Mouse (Mus musculus): ENCODE data around the gene Yjefn3.

Yjefn3 gene

DNA sequence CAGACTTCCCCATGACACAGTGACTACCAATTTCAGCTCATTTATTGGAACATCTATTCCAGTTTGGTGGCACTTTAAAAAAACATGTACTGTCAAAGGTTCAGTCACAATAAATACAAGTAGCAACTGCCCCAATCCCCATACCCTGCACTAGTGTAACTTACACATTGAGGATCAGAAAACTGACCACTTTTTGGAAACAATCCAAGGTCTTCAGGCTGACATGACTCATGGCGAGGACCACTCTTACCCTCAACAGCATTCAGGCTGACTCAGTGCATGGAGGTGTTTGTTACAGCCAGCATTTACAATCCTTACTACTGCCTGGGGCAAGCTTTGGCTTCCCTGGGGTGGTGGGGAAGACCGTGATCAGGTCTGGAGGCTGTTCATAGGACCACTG, 4.6 kb upstream of the Yjefn3 start:
- no peak for DNase-seq (ENCODE audit: low spot score)

DNA sequence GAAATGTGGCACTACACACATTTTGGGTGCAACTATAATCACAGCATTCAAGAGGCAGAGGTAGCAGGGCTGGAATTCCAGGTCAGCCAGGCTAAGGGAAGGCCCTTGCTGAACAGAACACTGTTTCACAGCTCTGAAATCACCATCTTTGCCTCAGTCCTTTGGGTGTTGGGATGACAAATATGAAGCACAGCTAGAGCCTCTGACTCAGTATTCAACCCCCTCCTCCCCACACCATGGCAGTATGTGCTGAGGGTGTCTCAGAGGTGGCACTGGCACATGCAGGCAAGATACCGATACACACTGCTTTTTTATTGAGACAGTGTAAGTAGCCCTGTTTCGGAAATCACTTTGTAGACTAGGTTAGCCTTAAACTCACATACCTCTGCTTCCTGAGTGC, 3.7 kb upstream of the Yjefn3 start:
- DNase-seq (ENCODE audit: low spot score), result no peak

DNA sequence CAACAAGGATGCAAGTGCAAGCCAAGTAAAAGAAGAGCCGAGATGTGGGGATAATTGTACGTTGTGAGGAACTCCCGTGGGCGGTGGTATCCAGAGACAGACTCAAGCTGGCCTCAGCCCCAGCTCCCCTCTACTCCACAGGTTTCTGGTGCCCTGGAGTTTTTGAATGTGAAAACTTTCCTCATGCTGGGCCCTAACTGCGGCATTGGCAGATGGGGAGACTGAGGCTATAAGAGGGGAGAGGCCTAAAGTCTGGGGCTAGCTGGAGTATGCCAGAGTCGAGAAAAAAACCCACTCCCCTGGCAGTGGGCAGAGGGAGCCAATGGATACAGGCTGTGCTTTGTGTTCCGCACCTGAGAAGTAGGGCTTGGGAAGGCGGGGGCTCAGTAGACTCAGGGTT, 1.6 kb upstream of the Yjefn3 start:
- DNase-seq (ENCODE audit: low spot score), result no peak

DNA sequence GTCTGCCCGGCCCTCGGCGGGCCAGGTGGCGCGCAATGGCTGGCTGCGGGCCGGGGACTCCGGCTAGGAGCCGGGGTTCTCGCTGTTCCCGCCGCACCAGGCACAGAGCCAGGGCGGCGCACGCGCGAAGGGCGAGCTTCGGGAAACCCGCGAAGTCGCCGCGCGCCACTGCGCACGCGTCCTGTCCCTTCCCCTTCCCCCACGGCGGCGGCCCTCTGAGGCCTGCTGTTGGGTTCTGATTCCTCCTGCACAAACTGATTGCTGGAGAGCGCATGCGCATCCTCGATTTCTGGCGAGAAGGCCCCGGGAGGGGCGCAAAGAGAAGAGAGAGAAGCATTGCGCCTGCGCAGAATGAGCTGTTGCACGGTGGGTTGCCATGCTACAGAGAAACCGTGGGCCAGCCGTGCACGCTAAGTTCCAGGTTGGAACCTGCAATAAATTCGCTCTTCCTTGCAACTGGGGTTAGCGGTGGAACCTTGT, 591 bp upstream of the Yjefn3 start:
- peak; percentile 100 for DNase-seq (ENCODE audit: low spot score)

DNA sequence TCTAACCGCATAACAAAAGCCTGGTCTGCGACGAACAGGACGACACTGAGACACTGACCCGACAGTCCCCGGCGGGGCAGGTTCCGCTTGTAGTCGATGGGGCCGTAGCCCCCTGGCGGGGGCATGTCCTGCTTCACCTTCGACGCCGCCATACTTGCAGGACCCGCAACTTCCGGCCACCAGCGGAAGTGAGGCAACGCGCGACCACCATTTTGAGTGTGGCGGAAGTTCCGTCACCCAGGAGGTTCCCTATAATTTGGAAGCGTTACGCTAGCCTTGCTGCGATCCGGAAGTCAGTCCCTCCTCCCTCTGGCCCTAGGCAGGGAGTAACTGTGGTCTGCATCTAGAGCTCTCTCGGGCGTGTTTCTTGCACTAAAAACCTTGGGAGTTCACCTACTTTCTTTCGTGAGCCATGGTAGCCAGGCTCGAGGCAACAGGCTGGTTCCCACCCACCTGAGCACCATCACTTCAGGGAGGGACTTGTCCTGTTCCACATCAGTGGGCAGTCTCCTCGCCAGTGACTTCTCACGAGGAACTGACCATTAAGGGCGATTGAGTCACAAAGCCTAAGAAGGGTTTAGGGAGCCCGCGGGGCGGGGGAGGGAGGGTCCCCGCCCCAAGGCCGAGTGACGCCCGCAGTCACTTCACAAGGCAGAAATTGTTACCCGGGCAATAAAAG, 889 bp downstream of the Yjefn3 start:
- peak; percentile 99 for DNase-seq (ENCODE audit: low spot score)

DNA sequence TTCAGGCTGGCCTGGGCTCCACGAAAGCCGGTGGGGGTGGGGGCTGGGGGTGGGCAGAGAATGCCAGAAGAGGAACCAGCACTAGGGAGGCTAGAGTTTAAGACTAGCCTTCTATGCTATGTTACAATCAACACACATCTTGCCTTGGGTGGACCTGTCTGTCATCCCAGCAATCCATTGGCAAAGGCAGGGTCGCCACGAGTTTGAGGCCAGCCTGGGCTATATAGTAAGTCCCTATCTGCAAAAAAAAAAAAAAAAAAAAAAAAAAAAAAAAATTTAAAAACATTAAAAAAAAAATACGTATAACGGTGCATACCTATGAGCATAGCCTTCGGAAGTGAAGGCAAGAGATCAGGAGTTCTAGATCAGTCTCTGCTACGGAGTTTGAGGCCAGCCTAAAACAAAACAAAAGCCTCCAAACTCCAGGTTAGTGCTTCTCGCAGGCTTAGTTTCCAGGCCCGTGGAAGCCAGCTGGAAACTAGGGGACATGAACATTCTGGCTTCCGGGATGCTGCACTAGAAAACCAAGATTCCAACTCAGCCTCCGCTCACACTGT, 1.5 kb downstream of the Yjefn3 start:
- DNase-seq (ENCODE audit: low spot score), result no peak

DNA sequence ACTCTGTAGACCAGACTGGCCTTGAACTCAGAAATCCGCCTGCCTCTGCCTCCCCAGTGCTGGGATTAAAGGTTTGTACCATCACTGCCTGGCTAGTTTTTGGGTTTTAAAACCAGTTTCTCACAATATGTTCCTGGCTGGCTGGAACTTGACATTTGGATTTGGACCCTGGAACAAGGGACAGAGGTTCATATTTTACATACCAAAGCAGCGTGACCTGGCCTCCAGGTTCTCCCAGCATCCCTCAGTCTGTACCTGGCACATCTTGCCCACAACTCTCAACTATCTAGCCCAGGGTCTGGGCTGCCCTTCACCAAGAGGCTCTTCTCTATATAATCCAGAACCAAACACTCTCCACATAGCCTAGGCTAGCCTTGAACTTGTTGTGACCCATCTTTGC, 2.6 kb downstream of the Yjefn3 start:
- no peak for DNase-seq (ENCODE audit: low spot score)

DNA sequence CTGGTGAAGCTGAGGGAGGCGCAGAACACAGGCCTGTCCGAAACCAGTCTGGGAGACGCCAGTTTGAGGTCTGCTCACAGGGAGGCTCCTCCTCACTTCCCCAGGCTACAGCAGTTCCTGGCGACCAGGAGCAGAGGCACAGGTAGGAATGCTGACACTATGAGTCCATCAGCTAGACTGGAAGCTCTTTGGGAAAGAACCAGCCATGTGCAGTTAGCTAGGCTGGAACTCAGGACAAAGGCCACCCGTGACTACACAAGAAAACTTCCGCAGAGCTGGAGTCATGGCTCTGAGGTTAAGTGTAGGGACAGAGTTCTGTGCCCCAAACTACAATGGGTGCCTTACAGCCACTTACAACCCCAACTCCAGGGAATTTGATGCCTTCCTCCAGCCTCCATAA, 4.7 kb downstream of the Yjefn3 start:
- DNase-seq (ENCODE audit: low spot score), result no peak

DNA sequence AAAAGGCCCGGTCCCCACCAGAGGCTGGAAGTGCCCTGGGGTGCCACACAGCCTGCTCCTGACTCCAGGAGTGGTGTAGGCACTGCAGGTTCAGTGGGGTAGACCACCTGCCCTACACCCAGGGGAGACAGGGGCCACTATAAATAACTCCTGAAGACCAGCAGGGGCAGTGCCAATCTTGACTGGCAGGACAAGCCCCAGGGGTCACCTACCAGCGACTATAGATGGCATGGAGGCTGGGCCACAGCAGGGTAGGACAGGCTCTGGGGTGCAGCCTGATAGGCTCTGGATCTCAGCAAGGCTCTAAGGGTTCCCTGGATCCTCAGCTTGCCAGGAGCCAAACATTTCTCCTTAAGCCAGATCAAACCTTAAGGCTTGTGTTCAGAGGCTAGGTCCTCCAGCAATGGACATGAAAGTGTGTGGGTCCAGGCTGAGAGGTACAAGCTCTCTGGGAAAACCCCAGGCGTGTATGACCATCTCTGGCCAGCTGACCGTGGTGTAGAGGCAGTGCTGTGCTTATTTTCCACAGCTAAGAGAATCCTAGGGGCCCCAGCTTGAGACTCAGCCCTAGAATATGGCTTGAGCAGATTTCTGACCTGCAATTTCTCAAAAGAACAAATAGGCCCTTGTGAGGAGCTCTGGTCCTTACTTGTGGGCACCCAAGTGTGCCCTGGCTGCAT, 6.6 kb downstream of the Yjefn3 start:
- no peak for DNase-seq (ENCODE audit: low spot score)

DNA sequence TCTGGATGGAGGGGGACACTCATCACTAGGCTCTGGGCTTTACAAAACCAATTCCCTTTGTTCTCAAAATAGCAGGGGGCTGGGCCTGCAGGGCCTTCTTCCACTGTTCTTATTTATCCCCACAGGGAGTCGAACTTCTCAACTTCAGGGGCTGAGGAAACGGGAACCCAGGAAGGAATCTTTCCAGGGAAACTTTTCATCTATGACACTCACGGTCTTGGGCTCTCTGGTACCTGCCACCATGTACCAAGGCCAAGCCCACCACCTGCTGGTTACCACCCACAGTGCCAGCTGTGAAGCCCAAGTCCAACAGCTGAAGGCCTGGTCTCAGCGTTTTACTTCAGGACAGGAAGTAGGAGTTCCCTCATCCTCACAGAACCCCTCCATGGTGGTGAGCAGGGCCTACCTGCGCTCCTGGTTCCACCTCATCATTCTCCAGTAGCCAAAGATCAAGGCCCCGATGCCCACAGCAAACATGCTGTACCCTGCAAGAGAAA, 7.6 kb downstream of the Yjefn3 start:
- no peak for DNase-seq (ENCODE audit: low spot score)

DNA sequence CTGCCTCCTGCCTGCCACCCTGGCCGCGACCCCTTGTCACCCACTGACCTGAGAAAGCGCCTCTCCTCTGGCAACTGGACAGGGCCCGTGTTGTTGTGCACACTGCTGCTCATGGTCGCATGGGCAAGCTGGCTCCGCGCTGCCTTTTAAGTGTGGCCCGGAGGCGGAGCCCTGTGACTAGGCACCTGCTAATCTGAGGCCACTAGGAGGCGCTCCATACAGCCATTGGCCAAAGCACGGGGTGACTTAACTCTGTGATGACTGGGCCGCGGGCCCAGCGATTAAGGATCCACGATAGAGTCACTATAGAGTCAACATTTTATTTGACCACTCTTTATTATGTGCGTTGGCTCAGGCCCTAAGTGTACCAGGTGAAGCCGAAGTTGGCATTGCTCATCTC, 8.6 kb downstream of the Yjefn3 start:
- DNase-seq (ENCODE audit: low spot score), result peak; percentile 84

DNA sequence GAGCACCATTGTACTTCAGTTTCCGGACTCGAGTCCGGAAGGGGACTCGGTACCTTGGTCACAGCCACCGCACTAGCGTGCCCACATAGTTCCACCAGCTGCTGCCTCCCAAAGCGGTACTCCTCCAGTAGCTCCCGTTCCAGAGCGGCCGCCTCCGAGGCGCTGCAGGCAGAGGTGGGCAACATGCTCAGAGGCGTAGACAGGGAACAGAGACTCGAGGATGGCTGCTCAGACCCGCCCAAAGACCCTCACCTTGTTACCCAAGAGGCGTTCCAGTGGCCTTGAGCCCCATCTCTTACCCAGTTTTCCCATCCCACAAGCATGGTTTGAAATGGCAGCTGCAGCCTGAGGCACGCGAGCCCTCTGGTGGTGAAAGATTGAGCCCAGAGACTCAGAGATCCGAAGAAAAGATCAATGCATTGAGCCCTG, 11.7 kb downstream of the Yjefn3 start:
- DNase-seq (ENCODE audit: low spot score), result peak; percentile 84

DNA sequence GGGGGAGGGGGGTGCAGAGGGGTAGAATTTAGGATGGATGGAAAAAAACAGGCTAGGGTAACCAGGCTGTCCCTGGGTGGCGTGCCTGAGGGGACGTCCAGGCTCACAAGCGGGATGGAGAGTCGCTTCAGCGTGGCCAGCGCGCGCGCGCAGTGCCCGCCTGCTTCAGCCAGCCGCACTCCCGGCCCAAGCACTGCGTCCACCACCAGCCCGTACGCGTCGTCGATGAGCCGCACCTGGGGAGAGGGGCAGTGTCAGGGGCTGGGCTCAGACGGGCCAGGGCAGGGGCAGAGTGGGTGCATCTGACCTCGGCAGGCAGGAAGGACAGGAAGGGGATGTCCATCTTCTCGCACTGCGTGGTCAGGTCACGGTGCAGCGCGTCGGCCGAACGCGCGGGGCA, 13.6 kb downstream of the Yjefn3 start:
- DNase-seq (ENCODE audit: low spot score), result no peak

DNA sequence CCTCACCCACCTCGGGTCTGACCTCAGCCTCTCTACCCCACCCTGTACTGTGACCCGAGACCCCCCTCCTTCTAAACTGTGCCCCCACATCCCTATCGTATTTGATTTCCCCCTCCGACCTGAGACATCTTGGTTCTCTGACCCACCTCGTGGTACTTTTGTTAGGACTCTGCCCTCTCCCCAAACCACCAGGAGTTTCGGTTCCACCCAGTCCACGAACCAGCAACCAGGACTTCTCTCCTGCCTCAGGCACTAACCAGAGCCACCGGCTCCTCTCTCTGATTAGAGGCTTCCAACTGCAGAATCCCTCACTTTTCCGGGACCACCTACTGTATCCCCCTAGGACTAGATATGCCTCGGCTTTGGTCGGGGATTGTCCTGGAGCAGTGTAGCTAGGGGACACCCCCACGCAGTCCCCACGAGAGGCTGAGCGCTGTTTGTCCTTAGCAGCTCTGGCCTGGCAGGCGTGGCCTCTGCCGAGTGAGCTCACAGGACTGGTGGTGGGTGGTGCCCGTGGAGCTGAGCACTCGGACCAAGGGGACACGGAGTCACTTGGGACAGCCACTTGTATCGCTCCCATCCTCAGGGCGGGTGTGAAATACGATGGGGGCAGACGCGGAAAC, 14.2 kb downstream of the Yjefn3 start:
- DNase-seq (ENCODE audit: low spot score), result no peak

DNA sequence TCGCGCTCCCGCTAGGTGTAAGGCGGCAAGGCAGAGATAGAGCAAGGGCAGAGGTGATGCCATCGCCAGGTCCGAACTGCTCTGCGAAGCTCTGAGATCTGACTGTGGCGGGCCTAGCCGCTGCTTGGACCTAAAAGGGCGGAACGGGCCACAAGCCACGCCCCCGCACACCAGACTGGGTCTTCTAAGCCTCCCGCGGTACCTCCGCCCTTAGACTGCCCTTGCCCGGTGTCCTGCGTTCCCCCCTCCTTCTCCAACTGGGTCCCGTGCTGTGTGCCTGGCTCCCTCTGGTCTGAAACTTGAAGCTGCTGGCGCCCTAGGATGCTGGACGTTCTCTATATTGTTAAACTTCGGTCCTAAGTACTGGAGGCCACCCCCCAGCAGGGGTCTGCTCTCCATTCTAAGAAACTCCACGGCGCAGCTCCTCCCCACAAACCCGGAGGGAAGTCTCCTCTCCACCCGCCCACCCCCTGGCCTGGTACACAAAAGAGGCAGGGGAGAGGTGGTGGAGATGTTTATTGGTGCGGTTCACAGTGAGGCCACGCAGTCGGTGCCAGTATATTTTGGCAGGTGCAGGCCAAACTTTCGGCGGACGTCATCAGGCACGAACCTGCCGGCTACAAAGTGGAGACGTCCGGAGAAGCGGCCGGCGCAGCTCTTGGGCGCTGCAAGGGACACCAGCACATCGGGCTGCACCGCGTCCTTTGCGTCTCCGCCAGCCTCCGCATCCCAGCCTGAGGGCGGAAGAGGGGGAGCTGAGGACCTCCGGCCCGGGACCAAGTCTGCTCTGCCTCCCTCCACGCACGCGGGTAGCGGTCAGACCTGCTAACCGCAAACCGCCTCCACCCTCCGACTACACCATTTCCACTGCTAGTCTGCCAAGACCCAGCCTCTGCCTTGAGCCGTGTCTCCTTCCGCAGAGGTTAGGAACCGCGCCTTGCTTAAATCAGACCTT, 14.9 kb downstream of the Yjefn3 start, which contains the start of gene Cilp2:
Gene Cilp2 (minus strand): TSS at position 399 of the 955 bp plus-strand sequence.
- no peak for DNase-seq (ENCODE audit: low spot score)

DNA sequence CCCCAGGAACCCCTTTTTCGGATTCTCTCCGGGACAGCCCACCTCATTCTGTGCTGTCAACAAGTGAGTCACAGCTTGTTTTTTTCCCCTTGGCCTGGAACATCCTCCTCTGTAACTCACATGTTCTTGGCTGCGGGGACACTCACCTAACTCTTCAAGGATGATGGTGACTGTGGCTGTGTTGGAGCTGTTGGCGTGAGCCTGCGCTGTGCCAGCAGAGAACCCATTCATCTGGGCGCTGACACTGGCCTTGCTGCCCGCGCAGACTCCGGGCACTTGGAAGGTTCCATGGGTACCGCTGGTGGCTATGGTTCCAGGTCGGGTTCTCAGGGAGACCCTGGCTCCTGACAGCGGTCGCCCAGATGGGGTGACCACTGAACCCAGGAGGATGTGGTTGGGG, 18.4 kb downstream of the Yjefn3 start:
- DNase-seq (ENCODE audit: low spot score), result no peak

DNA sequence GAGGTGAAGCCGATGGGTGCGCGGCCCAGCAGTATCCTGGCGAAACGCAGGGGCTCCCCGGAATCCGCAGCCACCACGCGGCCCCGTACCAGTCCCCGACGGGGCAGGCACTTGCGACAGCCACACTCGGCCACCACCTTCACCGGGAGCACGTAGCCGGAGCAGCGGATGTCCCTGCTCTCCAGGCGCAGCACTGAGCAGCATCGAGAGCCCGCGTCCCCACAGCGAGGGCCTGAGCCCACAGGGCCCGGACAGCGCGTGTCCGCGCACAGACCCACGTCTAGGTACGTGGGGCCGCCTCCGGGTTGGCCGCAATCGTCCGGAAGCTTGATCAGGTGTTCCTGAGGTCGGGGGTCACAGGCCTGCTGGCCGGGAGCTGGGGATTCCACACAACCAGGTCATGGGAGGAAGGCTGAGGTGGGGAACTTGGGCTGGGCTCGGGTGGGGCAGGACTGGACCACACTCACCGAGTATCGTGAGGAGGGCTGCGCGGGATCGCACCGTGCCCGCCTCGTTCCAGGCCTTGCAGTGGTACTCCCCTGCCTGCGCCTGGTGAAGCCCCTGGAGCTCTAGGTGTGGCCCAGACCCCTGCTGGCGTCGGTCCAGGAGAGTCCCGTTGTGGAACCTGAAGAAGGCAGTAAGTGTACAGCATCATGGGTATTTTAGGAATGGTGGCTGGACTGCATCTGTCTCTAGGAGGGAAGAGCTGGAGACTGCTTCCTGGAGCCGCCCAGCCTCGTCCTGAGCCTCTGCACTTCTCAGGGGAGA, 19.5 kb downstream of the Yjefn3 start:
- no peak for DNase-seq (ENCODE audit: low spot score)

DNA sequence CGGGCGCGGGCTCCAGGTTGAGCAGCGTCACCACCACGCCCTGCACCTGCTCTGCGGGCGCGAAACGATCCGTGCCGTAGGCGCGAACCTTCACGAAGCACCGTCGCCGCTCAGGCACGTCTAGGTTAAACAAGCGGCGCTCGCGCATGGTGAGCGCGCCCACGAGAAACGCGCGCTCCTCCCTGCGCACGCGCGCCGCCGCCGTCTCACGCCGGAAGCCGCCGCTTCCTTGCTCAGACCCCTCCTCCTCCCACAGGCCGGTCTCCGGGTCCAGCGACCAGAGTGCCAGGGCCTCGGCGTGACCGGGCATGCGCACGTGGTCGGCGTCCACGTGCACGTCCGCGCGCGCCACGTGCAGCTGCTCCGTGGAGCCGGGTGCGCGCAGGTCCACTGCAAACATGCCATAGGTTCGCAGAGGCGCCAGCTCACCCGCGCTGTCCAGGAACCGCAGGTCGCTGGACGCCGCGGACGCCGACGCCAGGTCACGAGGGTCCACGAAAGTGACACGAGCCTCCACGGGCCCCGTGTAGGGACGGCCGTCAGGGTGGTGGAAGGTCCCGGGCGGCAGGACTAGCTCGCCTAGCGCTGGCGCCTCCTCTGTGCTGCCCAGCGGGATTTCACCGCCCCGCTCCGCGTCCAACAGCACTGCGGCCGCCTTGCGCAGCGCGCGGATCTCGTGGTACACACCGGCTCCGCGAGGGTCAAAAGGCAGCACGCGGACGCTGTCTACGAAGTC, 20.3 kb downstream of the Yjefn3 start:
- DNase-seq (ENCODE audit: low spot score), result peak; percentile 73

DNA sequence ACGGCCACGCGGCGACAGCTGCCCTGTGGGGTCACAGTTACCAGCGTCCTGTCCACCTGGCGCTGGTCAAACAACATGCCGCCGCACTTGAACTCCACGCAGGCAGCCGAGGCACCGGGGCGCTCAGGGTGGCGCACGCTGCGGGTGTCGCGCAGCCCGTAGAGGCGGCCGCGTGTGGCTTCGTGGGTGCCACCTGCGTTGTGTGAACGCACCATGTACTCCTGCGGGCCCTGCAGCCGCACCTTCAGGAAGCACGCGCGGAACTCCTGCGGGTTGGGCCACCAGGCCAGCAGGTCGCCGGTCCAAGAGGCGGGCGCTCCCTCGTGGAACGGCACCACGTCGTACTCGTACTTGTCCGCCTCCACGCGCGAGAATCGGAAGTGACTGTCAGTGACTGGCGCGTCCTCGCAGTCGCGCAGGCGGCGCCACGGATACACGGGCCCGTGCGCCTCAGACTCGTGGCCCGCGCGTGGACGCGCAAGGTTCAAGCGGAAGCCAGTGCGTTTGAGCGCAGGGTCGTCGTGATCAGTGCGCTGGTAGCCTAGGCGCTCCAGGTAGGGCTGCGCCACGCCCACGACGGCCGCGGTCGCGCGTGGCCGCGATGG, 21.1 kb downstream of the Yjefn3 start:
- no peak for DNase-seq (ENCODE audit: low spot score)

DNA sequence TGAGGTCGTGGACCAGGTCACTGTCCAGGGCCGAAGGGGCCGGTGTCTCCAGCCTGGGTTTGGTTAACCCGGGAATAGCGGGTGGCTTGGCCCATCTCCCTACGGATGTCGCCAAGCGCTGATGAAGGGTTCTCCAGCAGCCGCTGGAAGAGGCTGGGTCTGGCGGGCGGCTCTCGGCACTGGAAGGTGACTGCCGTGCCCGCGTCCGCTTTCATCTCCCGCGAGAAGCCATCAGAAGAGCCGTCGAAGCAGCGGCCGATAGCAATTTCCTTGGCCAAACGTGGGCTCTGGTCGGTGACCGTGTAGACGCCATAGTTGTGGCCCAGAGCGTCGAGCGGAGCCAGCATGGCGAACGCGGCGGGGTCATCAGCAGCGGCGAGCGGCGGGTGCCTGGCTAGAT, 21.7 kb downstream of the Yjefn3 start:
- DNase-seq (ENCODE audit: low spot score), result no peak

All from embryo, embryonic 10 days (tissue).